Mouse (Mus musculus) mouse trophoblast stem cell (cell line): ENCODE results near the gene Olig3.

Experiments
- in situ Hi-C, 2 experiments: fragments of 300-500 bp; cut with MseI, MboI; formaldehyde crosslinking; loops; 2 replicates in 1 of 2; 3 replicates in 1 of 2; pipeline ENCODE4 v1.15.1; 2025

Olig3 gene

DNA sequence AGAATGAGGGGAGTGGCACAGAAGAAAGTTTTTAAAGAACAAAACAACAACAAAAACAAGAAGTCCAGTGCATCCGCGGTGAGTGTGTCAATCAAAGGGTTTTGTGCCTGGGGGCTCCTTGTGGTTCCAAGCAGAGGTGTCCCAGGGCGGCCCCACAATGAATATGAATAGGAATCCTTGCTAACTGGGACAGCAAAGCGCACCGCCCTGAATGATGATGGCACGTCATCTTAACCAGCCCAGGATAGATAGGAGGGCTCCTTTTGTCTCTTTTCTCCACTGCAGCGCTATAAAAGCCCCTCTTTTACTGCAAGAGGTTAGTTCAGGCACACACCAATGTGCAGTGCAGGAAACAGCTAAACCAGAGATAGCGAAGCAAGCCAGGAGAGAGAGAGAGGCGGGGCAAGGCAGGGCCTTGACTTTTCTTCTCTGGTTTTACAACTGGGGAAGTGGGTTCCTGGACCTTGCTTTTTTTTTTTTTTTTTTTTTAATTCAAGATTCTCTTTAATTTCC is at the start of gene Olig3:
TSS of gene Olig3 (plus strand) at position 463 of the 513 bp plus-strand sequence.
- in situ Hi-C loops, result no loop called here

DNA sequence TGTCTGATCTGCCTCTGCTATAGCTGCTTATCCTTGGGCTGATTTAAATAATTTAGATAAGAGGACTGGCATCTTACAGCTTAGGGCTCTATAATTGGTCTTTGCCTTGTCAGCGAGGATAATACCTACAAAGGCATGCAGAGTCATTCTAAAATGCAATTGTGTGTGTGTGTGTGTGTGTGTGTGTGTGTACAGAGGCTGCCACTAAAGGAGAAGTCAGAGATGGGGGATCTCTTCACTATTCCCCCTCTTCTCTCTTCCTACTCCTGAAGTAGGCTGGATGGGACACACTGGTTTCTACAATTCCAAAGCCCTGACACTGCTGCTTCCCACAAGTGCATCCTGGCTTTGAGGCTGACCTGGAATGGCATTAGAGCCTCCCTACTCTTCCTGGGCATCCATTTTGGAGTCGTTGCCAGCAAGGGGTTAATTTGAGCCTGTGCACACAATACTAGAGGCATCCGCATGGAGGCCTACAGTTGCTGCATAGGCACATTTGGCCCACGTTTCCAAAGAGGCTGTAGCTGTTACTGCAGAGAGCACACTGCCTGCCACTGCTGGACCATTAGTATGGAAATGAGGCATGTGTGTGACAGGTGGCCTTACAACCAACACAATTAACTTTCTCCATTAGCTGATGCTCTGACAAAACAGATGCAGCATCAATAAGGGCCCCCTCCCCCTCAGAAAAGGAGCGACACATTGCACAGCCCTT is 46.5 kb upstream of the Olig3 start:
- in situ Hi-C loops, result no loop called here

DNA sequence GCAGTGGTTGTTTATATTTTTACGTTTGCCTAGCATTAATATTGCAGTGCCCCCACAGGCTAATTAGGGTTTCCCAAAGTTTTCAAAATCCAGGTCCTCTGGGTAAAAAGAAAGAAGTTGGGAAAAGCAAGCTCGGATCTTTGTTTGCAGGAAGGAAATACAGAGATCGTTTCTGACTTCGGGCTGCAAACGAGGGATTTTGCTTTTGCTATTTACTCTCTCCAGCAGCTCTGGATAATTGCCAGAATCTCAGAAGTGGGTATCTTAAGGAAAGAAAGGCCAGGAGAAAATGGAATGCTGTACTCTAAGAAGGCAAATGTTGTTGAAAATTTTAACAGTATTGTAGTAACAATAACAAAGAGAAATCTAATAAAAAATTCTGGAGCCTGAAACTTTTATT is 45.9 kb upstream of the Olig3 start:
- in situ Hi-C loops, result no loop called here

DNA sequence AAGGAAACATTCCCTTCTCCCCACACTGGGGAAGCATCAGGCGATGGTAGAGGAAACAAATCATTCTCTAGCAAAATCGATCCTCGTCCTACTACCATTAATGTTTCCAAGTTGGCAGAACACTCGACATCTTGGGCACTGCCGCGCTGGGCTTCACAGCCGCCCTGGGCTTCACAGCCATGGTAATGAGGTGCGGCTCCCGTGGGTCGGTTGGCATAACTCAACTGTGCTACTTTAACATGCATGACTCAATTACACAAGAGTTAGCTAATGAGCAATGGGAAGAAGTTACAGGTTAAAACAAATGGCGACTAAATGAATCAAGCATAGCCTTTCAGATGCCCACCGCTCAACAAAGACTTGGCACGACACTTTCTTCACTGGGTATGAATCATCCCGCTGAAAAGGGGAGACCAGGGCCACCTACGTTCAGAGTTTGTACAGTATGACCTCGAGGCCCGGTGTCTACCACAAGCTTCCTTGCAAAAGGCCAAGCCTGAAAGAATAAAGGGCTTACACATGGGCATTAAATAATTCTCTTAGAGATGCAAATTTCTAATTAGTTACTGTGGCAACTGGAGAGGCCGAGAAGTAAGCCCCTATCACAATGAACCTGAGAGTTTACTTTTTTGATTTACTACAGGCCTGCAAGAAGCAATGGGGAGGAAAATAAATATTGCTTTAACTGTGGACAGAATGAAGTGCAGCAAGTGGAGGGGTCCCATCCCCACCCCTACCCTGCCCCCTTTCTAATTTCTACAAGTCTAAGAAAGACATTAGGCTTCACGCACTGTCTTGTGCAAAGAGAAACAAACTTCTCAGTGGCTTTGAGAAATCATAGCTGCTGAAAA is 38.1 kb upstream of the Olig3 start:
- in situ Hi-C loops, result no loop called here

DNA sequence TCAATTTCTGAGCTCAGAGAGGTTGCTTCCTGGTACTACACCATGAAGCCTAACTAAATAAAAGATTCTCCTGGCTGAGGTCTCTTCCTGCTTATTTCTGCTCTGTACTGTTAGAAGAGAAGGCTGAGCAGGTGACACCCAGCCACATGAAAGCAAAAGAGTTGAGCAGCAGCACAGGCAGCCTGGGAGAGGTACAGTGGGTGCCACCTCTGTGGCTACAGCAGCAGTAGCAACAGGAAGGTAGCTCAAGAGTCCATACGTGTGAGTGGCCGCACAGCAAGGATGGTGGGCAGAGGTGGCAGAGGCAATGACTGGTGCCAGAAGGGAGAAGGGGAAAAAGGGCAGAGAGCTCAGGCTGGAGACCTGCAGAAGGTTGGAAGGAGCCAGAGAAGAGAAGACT is 34.6 kb upstream of the Olig3 start:
- in situ Hi-C loops, result no loop called here

DNA sequence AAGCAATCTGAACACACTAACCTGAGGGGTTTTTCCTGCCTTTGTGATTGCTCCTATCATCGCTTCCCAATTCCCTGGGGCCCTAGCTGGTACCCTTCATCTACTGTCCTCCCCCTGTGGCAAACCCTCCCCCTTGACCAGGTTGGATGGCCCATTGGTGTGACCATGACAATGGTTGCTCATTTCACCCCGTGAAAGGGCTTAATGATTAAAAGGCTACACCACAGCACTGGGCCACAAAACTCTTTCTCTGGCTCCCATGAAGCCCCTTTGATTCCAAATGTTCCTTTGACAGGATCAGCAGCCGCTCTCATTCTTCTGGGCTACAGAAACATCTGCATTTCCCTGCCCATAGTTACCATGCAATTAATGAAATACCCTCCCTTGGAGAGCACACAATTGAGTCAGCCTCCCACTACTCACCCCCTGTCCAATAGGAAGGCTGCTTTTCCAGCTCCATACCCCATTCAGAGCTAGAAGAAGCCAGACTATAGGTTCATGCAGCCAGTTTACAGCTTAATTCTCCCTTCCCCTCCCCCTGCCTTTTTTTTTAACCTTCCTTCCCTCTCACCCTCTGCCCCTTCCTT is 27.0 kb upstream of the Olig3 start:
- in situ Hi-C loops, result no loop called here

DNA sequence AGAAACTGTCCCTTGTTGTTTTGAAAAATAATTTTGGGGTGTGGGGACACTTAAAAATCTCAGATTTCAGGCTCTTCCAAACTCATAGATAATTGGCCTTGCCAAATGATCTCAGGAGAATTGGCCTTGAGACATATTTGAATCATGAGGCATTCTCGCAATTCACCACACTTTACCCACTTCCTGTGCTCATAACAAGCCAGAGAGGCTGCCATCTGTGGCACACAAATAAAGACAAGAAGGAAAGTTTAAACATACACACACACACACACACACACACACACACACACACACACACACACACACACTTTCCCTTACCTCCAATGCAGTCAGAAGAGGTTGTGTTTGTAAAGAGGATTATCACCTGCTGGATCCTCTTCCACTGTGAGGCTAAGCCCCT is 22.9 kb upstream of the Olig3 start:
- in situ Hi-C loops, result no loop called here

DNA sequence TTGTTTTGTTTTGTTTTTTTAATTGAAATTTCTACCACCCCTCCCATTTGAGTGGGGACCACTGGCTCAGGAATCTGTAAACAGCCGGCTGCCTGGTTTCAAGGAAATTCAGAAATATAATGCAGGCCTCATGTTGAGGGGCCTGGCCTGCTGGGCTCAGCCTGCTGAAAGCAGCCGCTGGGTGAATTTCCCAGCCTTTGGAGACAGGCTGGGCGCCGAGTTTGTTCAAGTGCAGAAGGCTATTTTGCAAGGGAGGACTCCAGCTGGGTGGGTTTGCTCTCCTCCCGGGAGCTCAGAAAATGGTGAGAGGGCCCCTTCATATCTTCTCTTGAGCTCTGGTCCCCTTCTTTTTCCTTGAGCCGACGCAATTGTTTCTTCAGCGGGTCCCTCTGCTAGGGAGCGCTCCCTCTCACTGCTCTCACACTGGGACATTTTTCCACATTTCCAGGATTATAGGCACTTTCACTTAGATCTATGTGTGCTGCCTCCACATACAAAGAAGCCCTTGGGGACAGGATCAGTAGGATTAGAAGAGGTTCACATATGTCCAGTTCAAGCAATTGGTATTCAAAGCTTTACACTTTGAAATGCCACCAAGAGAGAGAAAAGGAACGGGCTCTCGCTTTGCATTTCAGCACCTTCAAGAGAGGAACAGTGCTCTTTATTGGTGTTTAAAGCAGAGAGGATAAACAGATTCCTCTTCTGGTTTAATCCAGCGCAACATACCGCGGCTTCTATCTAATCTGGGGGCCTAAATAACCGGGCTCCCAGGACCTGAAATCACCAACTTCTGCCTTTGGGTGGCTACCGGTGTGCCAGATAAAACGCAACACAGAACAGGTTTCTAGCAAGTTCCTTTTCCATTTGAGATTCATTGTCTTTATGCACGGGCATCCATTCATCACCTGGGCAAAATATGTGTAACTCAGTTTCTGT is 17.4 kb upstream of the Olig3 start:
- in situ Hi-C loops, result no loop called here

DNA sequence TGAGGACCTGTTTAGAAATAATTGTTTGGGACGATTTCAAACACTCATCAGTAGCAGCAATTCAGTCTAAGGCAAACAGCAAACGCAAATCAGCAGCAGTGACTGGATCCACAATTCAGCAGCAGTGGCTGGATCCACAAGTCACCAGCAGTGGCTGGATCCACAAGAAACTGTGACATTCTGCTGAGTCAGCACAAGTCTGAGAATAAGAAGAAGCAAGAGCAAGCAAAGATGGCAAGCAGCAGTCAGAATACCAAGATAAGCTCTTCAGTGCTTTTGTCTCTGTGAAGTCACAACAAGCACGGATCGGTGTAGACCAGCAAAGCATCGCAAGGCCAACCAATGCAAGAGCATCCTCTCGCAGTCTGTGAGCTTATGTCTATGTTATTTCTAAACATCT is 12.3 kb upstream of the Olig3 start:
- in situ Hi-C loops, result no loop called here

DNA sequence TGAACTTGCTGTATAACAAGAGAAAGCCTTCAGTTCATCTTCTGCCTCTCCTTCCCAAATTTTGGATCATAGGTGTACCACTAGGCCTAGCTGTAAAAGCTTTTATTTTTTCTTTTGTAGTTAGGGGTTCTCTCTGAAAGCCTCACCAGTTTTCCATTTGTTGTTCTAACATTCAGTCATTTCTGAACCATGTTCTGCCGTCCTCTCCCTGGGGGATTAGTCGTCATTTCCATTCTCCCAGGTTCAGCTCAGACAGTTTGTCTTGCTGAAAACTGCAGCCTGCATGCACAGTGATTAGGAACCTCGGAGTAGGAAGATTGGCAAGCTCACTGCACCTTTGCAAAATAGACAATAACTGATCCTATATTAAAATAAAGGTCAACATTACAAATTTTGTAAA is 7.0 kb upstream of the Olig3 start:
- in situ Hi-C loops, result no loop called here

DNA sequence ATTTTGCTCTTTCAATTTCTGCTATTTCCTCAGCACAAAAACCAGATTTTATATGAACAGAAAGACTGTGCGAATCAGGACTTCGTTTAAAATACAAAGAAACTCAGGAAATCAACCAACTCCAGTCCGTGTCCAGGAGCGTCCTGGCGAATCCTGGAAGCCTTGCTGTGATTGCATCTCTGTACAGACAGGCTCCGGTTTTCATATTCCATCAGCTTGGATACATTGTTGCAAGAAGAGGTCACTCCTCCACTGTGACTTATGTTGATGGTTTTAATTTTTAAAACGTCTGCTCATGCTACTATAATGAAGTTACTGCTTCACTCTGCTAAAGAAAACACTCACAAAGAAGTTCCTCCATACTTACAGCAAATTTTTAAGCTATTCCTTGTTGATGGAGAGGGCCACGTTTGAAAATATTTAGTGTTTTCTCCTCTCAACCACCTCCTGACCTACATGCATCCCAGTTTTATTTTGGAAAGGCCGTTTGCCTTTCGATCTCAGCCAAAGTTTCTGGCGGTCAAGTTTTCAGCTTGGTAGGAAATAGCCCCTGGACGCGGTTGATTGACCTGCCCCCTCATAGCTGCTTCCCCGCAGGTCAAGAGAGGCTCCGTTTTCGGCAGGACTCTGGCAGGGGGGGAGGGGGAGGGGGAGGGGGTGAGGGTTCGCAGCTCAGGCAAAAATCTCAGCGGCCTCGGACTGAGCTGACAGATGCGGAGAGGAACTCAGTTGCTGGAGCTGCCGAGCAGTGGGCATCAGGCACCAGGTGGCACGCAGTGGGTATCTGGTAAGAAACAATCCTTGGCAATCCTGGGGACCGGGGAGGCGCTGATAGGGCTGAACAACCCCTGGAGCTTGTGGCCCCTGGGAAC is 4.1 kb upstream of the Olig3 start:
- in situ Hi-C loops, result no loop called here

DNA sequence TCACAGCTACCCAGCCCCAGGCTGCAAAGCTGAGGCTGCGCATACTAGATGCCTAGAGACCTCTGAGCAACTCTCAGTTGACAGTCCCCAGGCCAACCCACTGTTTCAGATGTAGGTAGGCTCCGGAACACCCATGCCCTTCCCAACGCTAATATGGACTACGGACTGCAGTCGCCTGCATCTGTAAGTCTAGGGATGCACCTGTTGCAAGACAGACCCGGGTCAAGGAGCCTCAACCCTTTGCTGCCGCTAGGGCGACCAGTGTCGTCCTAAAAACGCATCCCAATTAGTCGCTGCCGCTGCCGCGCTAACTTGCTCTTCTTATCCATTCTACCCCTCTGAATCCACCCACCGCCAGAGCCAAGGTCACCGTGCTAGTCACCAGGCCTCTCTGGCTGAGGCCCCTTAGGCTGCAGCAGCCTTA is 3.4 kb upstream of the Olig3 start:
- in situ Hi-C loops, result no loop called here

DNA sequence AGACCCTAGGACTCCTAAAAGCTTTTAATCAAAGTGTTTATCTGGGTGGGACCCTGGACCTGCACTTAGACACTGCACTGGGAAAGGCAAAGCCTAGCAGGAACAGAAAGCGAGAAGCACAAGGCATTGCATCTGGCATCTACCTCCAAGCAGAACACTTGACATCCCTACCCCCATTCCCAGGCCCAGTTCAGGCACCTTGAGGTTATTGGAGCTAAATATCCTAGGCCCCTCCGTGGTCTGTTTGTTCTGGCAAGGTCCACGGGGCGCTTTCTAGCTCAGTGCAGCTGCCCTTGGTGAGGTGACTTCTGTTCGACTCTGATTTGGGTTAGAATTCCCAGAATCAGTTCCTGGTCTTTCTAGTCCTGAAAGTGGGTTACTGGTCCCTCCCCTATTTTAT is 2.7 kb upstream of the Olig3 start:
- in situ Hi-C loops, result no loop called here

DNA sequence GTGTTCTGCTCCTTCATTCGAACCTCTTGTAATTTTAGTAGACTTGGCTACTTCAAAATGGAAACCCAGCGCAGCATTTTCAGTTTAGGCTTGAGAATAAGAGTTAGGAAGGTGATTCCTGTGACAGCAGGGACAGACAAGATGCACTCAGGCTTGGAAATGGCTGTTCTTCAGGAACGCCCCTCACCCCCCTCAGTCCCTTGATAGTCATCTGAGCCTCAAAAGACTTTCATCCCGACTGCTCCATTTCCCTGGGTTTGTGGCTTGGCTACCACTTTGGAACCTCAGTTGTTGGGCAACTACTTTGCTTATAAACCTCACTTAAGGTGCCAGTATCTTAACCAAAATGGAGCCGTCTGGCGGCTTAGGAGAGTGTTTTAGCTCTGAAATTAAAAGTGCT is 2.2 kb upstream of the Olig3 start:
- in situ Hi-C loops, result no loop called here

DNA sequence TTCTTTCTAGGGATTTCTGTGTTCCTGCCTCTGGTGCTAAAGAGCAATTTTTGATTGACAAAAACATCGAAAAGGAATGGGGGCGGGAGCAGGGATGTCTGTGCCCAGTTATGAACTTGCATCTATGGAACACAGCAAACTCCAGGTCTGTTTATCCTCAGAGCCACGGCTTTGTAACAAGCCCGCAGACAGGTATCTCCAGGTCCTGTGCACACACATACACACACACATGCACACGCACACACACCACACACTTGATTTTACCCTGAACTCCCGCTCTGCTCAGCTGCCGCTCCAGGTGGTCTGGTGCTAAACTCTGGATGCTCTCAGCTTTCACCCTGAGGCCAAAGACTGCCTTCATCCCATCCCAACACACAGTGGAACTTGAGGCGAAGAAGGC is 1.3 kb upstream of the Olig3 start:
- in situ Hi-C loops, result no loop called here

DNA sequence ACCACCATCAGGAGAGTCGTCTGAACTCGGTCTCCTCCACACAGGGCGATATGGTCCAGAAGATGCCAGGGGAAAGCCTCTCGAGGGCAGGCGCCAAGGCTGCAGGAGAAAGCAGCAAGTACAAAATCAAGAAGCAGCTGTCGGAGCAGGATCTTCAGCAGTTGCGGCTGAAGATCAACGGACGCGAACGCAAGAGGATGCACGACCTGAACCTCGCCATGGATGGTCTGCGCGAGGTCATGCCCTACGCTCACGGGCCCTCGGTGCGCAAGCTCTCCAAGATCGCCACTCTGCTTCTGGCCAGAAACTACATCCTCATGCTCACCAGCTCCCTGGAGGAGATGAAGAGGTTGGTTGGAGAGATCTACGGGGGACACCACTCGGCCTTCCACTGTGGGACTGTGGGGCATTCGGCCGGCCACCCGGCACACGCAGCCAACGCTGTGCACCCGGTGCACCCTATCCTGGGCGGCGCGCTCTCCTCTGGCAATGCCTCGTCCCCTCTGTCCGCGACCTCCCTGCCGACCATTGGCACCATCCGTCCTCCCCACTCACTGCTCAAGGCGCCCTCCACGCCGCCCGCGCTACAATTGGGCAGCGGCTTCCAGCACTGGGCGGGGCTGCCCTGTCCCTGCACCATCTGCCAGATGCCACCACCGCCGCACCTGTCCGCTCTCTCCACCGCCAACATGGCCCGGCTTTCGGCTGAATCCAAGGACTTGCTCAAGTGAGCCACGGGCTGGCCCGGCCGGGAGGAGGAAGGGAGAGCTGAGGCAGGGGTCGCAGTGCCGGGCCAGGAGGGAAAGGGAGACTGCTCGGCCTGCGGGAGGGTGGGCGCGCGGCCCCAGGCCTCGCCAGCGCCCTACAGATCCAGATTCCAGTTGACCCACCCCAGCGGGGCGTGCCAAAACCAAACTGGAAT is 648 bp downstream of the Olig3 start:
- in situ Hi-C loops, result no loop called here

DNA sequence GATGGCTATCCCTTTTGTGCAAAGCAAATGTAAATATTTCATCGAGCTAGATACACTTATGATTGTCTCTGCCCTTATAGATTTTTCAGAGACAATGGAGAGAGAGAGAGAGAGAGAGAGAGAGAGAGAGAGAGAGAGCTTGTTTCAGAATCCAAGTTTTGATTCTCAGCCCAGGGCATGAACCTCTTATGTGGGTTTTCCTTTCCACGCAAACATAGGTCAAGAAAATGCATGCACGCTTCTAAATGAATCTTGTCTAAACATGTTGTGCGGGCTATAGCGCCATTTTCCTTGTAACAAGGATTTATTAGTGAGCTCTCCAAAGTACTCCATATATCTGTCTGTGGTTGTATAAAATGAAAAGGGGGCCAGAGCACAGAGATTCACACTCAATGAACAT is 1.5 kb downstream of the Olig3 start:
- in situ Hi-C loops, result no loop called here

DNA sequence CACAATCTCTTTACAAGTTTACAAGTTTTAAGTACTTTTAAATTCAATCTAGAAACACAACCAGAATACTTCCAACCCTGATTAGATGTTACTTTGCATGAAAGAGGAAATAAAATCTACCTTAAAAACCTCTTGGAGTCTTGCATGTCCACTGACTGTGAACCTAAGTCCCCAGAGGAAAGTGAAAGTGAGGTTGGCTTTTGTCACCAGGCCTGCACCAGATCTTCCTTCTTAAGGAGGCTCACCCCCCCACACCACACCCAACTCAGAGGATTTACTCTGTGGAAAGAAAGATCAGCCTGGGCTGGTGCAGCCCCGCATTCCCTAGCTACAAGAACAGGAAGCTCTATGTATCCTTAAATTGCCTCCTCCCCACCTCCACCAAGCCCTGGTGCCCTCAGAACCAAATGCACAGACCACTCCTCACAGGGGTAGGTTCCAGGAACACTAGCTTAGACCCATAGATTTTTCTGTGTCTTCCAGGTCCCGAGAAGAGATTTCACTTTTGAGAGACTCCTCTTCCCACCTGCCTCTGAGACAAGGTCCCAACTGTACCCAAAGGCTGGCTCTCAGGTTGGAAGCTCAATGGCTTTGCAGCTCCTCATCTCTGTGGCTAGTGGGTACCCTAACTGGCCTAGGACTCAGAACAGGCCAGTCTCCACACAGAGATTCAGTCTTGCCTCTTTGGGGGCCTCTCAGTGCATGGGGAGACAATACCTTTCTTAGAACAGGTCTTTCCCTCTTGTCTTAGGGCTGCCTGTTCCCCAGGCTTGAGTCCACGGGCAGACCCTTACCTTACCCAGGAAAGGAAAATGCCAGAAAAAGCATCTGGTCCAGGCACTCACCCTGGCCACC is 4.3 kb downstream of the Olig3 start:
- in situ Hi-C loops, result no loop called here
